Mouse (Mus musculus) liver, adult 2 months (tissue): ENCODE results near the gene Timm44. TPM values are rescaled to one million over a fixed set of nuclear protein-coding genes. Genes with fewer than 3 reads are reported as not detected.

ENCODE experiments used
- DNase-seq: peaks from one replicate; pipeline ENCODE4 v3.0.0-alpha.2; 2011; ENCODE audit warnings: low read depth, low spot score; ENCODE audit errors: extremely low read depth
- H3K27ac ChIP-seq: fragments of 200-500 bp; replicated peaks from 2 replicates; pipeline ENCODE4 v1.5.1; 2012; ENCODE audit warnings: low read depth, mild to moderate bottlenecking, control low read depth, inconsistent platforms, low read length; ENCODE audit not compliant: insufficient read depth
- H3K27me3 ChIP-seq: fragments of 200-500 bp; 2 replicates; pipeline ENCODE4 v1.6.1; 2012; ENCODE audit warnings: mild to moderate bottlenecking, moderate library complexity, low read length, inconsistent platforms; ENCODE audit not compliant: control insufficient read depth, insufficient read depth
- H3K36me3 ChIP-seq: fragments of 200-500 bp; 2 replicates; pipeline ENCODE4 v1.6.1; 2012; ENCODE audit warnings: low read length, inconsistent platforms; ENCODE audit not compliant: control insufficient read depth, insufficient read depth
- H3K4me1 ChIP-seq: fragments of 200-500 bp; 2 replicates; pipeline ENCODE4 v1.6.1; 2011; ENCODE audit warnings: low read length; ENCODE audit not compliant: control insufficient read depth, insufficient read depth
- H3K4me3 ChIP-seq: fragments of 200-500 bp; 2 replicates; pipeline ENCODE4 v1.5.1; 2011; ENCODE audit warnings: low read depth, mild to moderate bottlenecking, control low read depth, low read length, moderate library complexity; ENCODE audit not compliant: insufficient read depth
- H3K79me2 ChIP-seq: fragments of 200-500 bp; 2 replicates; pipeline ENCODE4 v1.6.1; 2012; ENCODE audit warnings: inconsistent platforms, mild to moderate bottlenecking, low read length, moderate library complexity; ENCODE audit not compliant: control insufficient read depth, insufficient read depth
- H3K9ac ChIP-seq: fragments of 200-500 bp; 2 replicates; pipeline ENCODE4 v1.6.1; 2012; ENCODE audit warnings: low read depth, mild to moderate bottlenecking, control low read depth, inconsistent platforms, low read length
- CTCF ChIP-seq: fragments of 200-500 bp; IDR thresholded peaks from 2 replicates; pipeline ENCODE4 v1.5.1; 2011; ENCODE audit warnings: low read depth, low read length, control low read depth
- POLR2A ChIP-seq: fragments of 200-500 bp; IDR thresholded peaks from 2 replicates; pipeline ENCODE4 v1.6.1; 2011; ENCODE audit warnings: low read length, control low read depth; ENCODE audit not compliant: insufficient read depth; ENCODE audit errors: extremely low read depth
- WGBS: fragments of 180-500 bp; shearing (Covaris S2); methylation state at CpG from one replicate; pipeline ENCODE4 v1.1.7; 2018; 5-methylcytosine and 5-hydroxymethylcytosine counted together
- polyA plus RNA-seq: library from polyadenylated mRNA; depleted of rRNA; stranded (reverse); fragments of >200 nt; gene quantifications from 2 replicates; pipeline ENCODE4 v1.2.3, GENCODE M21; 2012
- total RNA-seq: library from RNA; depleted of rRNA; stranded (reverse); fragments of >200 nt; gene quantifications from 2 replicates; pipeline ENCODE4 v1.2.3, GENCODE M21; 2014

The Timm44 gene
- total and polyA plus RNA-seq, 2 experiments = 39.0 to 61.2 TPM

DNA sequence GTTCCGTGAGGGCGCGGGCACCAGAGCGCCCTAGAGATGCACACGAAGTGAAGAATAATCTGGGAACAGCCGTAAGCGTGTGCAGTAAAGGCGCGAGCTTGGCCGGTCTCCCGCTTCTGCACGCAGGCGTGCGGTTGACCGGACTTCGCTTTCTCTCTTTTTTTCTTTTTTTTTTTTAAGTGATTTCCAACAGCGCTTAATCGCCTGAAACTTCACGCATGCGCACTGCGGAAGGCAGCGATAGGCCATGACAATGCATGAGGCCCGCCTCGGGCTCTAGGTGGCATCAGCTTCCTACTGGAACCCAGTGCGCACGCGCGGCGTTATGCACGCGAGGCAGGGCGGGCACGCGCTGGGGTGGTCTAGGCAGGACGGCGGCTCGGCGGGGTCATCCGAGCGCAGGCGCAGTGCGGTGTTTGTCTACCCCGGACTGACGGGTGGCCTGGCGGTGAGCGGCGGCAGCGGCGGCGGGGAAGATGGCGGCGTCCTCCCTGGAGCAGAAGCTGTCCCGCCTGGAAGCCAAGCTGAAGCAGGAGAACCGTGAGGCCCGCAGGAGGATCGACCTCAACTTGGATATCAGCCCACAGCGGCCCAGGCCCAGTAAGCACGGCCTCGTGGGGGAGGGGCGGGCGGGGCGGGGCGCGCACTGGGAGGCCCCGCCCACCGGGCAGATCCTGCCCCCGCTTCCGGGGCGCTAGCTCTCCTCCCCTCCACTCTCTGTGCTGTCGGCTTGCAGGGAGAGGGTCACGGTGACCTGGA is 37.1 kb downstream of the Timm44 start, which contains the start of the genes Map2k7 and Gm49320:
Gene Map2k7, plus strand, starts transcription at position 307 of the 759 bp plus-strand sequence.
Gene Gm49320, plus strand, starts transcription at position 432 of the 759 bp plus-strand sequence.
- peak within 1 kb of the TSS; percentile 89 for H3K27ac ChIP-seq
- WGBS = under 1% methylated on average over 67 of the region's 71 CpGs
- peaks cover 12% of the 10 kb centered on the region; the same call in 1 of the 2 replicates for H3K79me2 ChIP-seq
- H3K4me3 ChIP-seq = peak within 1 kb of the TSS; percentile 78
- H3K27me3 ChIP-seq = no peaks in the 10 kb centered on the region
- TF ChIP-seq CTCF (peak; percentile 53), POLR2A (peak; percentile 80)
- DNase-seq = peak; percentile 95
- H3K9ac ChIP-seq = peak within 1 kb of the TSS; percentile 83
- peaks cover 2% of the 10 kb centered on the region for H3K36me3 ChIP-seq
- peaks cover 10% of the 10 kb centered on the region for H3K4me1 ChIP-seq

DNA sequence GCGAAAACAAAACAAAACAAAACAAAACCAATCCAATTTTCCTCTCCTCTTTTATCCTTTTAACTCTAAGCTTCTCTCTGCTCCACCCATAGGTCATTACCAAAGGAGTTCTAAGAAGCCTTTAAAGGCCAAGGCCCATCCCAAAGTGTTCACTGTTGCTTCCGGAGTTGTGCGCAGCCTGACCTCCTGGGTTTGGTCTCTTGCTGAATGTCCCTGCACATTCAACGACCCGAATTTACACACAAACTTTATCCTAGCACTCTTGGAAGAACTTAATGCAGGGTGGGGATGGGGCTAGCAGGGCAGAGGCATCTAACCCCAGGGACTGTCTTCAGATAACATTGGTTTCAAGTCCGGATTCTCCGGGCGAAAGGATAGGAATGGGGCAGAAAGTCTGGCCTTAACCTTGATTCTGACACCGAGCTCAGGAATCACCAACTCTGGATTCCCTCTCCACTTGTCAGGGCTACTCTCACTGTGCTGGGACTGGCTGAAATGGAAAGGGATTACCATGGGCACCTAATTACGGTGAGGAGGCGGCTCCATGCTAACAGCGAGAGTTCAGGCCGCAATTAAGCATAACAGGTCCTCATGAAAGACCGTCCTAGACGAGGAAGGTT is 37.8 kb downstream of the Timm44 start:
- peak; percentile 57 for DNase-seq

GRCm38 (mm10) chr8:4230612-4231351 is 44.9 kb downstream of the Timm44 start:
- no peak overlapping the region for H3K9ac ChIP-seq
- H3K27me3 ChIP-seq = no peaks in the 10 kb centered on the region
- no peaks in the 10 kb centered on the region for H3K79me2 ChIP-seq
- H3K36me3 ChIP-seq = no peaks in the 10 kb centered on the region
- no peak overlapping the region for H3K4me3 ChIP-seq
- 69% methylated on average over 10 of the region's 10 CpGs for WGBS
- TF ChIP-seq CTCF = no peak
- no peak for TF ChIP-seq POLR2A
- DNase-seq = no peak
- no peak overlapping the region for H3K27ac ChIP-seq
- H3K4me1 ChIP-seq = no peaks in the 10 kb centered on the region

More for the DNA sequence above, 37.8 kb downstream of the Timm44 start:
- Histone ChIP-seq H3K4me1 (peaks cover 10% of the 10 kb centered on the region), H3K79me2 (peaks cover 12% of the 10 kb centered on the region; the same call in 1 of the 2 replicates), H3K27me3 (no peaks in the 10 kb centered on the region), H3K4me3 (peak overlapping the region; percentile 60), H3K9ac (peak overlapping the region; percentile 78), H3K27ac (peak overlapping the region; percentile 88), H3K36me3 (no peaks in the 10 kb centered on the region)
- TF ChIP-seq CTCF (no peak), POLR2A (no peak)
- 4% methylated on average over 15 of the region's 15 CpGs for WGBS

GRCm38 (mm10) chr8:4229784-4230183 is 45.9 kb downstream of the Timm44 start:
- Histone ChIP-seq H3K9ac (no peak overlapping the region), H3K4me1 (no peaks in the 10 kb centered on the region), H3K27ac (no peak overlapping the region), H3K36me3 (no peaks in the 10 kb centered on the region), H3K79me2 (no peaks in the 10 kb centered on the region), H3K27me3 (no peaks in the 10 kb centered on the region), H3K4me3 (no peak overlapping the region)
- no peak for DNase-seq
- 65% methylated on average over 5 of the region's 5 CpGs for WGBS
- TF ChIP-seq CTCF (no peak), POLR2A (no peak)

GRCm38 (mm10) chr8:4227919-4228318 is 47.8 kb downstream of the Timm44 start:
- H3K27me3 ChIP-seq = no peaks in the 10 kb centered on the region
- 98% methylated on average over 4 of the region's 4 CpGs for WGBS

More at GRCm38 (mm10) chr8:4227919-4228318, 47.8 kb downstream of the Timm44 start:
- DNase-seq = no peak
- Histone ChIP-seq H3K4me1 (no peaks in the 10 kb centered on the region), H3K4me3 (no peak overlapping the region), H3K27ac (no peak overlapping the region), H3K36me3 (no peaks in the 10 kb centered on the region), H3K9ac (no peak overlapping the region), H3K79me2 (no peaks in the 10 kb centered on the region)
- TF ChIP-seq POLR2A = no peak
- TF ChIP-seq CTCF = no peak
